Comparison of ENCODE assay signal across 8 mouse cellular contexts in the genomic region with DNA sequence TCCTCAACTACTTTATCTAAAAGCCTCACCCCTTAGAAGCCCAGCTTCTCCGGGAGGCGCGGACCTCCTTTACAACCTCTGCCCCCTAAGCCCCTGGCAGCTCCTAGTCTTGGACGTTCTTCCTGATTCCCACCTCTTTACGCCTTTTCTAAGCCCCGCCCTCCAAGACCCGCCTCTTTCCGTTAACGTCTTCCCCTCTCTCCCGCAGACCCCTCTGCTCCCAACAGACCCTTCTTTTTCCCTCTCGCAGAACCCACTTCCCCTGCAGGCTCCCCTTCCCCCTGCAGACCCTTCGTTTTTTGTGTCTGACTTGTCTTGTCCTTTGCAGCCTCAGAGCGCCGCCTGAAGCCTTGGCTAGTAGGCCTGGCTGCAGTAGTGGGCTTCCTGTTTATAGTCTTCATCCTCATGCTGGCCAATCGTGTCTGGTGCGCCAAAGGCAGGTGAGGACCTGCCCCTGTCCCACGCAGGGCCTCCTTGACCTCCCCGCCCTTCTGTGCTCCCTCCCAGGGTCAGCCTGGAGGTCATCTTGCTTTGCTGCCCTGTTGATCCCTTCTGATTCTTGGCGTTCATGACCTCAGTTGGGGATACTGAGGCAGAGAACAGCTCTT. TPM values are rescaled to one million over a fixed set of nuclear protein-coding genes. Genes with fewer than 3 reads are reported as not detected.
A peak's percentile ranks its signal among the peaks of the same experiment; 100 is the strongest.
DNase-seq lines count a peak whose midpoint lies in the region; ATAC-seq and TF ChIP-seq lines count a peak whose summit lies in the region.

No protein-coding gene starts in this region.

- peaks cover 28% of the 10 kb centered on the region for H3K36me3 ChIP-seq in embryonic facial prominence, embryonic 15.5 days
- peaks cover 13% of the 10 kb centered on the region for H3K36me3 ChIP-seq in intestine, embryonic 14.5 days (ENCODE audit: control insufficient read depth, insufficient read depth, low read length)
- peaks cover 6% of the 10 kb centered on the region; the same call in 1 of the 2 replicates for H3K36me3 ChIP-seq in liver, postnatal 0 days (replicated peaks; ENCODE audit: insufficient read depth, low read length)
- peaks cover 3% of the 10 kb centered on the region; the same call in 1 of the 2 replicates for H3K36me3 ChIP-seq in stomach, postnatal 0 days (ENCODE audit: control insufficient read depth, insufficient read depth, low read length)

- no peak for ATAC-seq in CD4-positive, CD25-positive, alpha-beta regulatory T cell, adult 4 months
- ATAC-seq in embryonic facial prominence, embryonic 15.5 days (ENCODE audit: insufficient number of reproducible peaks, low FRiP score, low TSS enrichment, low read depth): no peak
- ATAC-seq in intestine, embryonic 14.5 days (replicated peaks; ENCODE audit: low FRiP score, low TSS enrichment, low read depth): peak; percentile 13; the same call in 1 of the 2 replicates
- ATAC-seq in liver, postnatal 0 days: no peak
- ATAC-seq in stomach, postnatal 0 days (ENCODE audit: low FRiP score, low TSS enrichment): no peak

- peak overlapping the region; percentile 61 for H3K4me2 ChIP-seq in embryonic facial prominence, embryonic 15.5 days (replicated peaks)
- peak overlapping the region; percentile 61 for H3K4me2 ChIP-seq in intestine, embryonic 14.5 days (ENCODE audit: low read length)
- peak overlapping the region; percentile 62 for H3K4me2 ChIP-seq in liver, postnatal 0 days (ENCODE audit: low read depth, low read length)
- peak overlapping the region; percentile 56 for H3K4me2 ChIP-seq in stomach, postnatal 0 days (replicated peaks; ENCODE audit: low read depth)

- DNase-seq in CD4-positive, CD25-positive, alpha-beta regulatory T cell, adult 2 months (ENCODE audit: low read depth, low spot score): peak; percentile 46
- DNase-seq in intestine, embryonic 14.5 days (ENCODE audit: low spot score): peak; percentile 77
- no peak for DNase-seq in liver, postnatal 0 days
- DNase-seq in stomach, postnatal 0 days (ENCODE audit: low spot score): no peak
- DNase-seq in frontal cortex, postnatal 25 days (ENCODE audit: low spot score in 2 of 2): no peak
- no peak for DNase-seq in urinary bladder, postnatal 4 days (ENCODE audit: low spot score in 2 of 2)

- TF ChIP-seq EP300 in liver, postnatal 0 days (IDR thresholded peaks at IDR 0.05; ENCODE audit: low read depth): no peak
- no peak for TF ChIP-seq EP300 in stomach, postnatal 0 days (optimal IDR thresholded peaks at IDR 0.05)

- peak overlapping the region; percentile 30 for H3K4me3 ChIP-seq in embryonic facial prominence, embryonic 15.5 days (replicated peaks)
- H3K4me3 ChIP-seq in intestine, embryonic 14.5 days (ENCODE audit: low read depth, low read length): peak overlapping the region; percentile 34
- H3K4me3 ChIP-seq in liver, postnatal 0 days (ENCODE audit: low read depth, low read length): peak overlapping the region; percentile 29
- peak overlapping the region; percentile 30 for H3K4me3 ChIP-seq in stomach, postnatal 0 days (ENCODE audit: low read depth, low read length)

- peaks cover 44% of the 10 kb centered on the region for H3K4me1 ChIP-seq in embryonic facial prominence, embryonic 15.5 days
- peaks cover 20% of the 10 kb centered on the region for H3K4me1 ChIP-seq in intestine, embryonic 14.5 days (replicated peaks; ENCODE audit: control insufficient read depth, insufficient read depth, low read length)
- H3K4me1 ChIP-seq in liver, postnatal 0 days (ENCODE audit: insufficient read depth): peaks cover 25% of the 10 kb centered on the region
- H3K4me1 ChIP-seq in stomach, postnatal 0 days (replicated peaks; ENCODE audit: control insufficient read depth, insufficient read depth): peaks cover 6% of the 10 kb centered on the region; the same call in 1 of the 2 replicates

- no peak for TF ChIP-seq CTCF in liver, postnatal 0 days (IDR thresholded peaks at IDR 0.05; ENCODE audit: low read depth)
- TF ChIP-seq CTCF in stomach, postnatal 0 days (IDR thresholded peaks at IDR 0.05; ENCODE audit: low read depth): peak; percentile 4; the same call in 1 of the 2 replicates

- no peaks in the 10 kb centered on the region for H3K9me3 ChIP-seq in embryonic facial prominence, embryonic 15.5 days (replicated peaks)
- no peaks in the 10 kb centered on the region for H3K9me3 ChIP-seq in intestine, embryonic 14.5 days (ENCODE audit: control insufficient read depth, low read length)
- H3K9me3 ChIP-seq in liver, postnatal 0 days (ENCODE audit: low read length): no peaks in the 10 kb centered on the region
- no peaks in the 10 kb centered on the region for H3K9me3 ChIP-seq in stomach, postnatal 0 days (ENCODE audit: control insufficient read depth, low read length)

- H3K27ac ChIP-seq in embryonic facial prominence, embryonic 15.5 days (replicated peaks): peak overlapping the region; percentile 60
- H3K27ac ChIP-seq in intestine, embryonic 14.5 days (ENCODE audit: low read depth): peak overlapping the region; percentile 69
- peak overlapping the region; percentile 44 for H3K27ac ChIP-seq in liver, postnatal 0 days (ENCODE audit: low read depth)
- H3K27ac ChIP-seq in stomach, postnatal 0 days (replicated peaks): peak overlapping the region; percentile 69

- no peaks in the 10 kb centered on the region for H3K27me3 ChIP-seq in embryonic facial prominence, embryonic 15.5 days
- no peaks in the 10 kb centered on the region for H3K27me3 ChIP-seq in intestine, embryonic 14.5 days (replicated peaks; ENCODE audit: control insufficient read depth, insufficient read depth, low read length)
- H3K27me3 ChIP-seq in liver, postnatal 0 days (ENCODE audit: insufficient read depth, low read length): no peaks in the 10 kb centered on the region
- H3K27me3 ChIP-seq in stomach, postnatal 0 days (ENCODE audit: control insufficient read depth, insufficient read depth, low read length): no peaks in the 10 kb centered on the region

- peak overlapping the region; percentile 33 for H3K9ac ChIP-seq in embryonic facial prominence, embryonic 15.5 days
- H3K9ac ChIP-seq in intestine, embryonic 14.5 days (ENCODE audit: low read length): peak overlapping the region; percentile 40
- H3K9ac ChIP-seq in liver, postnatal 0 days (replicated peaks): peak overlapping the region; percentile 60
- H3K9ac ChIP-seq in stomach, postnatal 0 days (ENCODE audit: low read length): peak overlapping the region; percentile 18

- 6% methylated on average over 19 of the region's 19 CpGs for WGBS in embryonic facial prominence, embryonic 15.5 days
- 5% methylated on average over 19 of the region's 19 CpGs for WGBS in intestine, embryonic 14.5 days
- WGBS in liver, postnatal 0 days (ENCODE audit: insufficient replicate concordance): 5% methylated on average over 19 of the region's 19 CpGs
- 6% methylated on average over 19 of the region's 19 CpGs for WGBS in stomach, postnatal 0 days

RNA-seq across cellular contexts. Expression of a gene that starts 0.7 kb away (rescaled TPM):
- polyA plus RNA-seq in CD4-positive, CD25-positive, alpha-beta regulatory T cell, adult 4 months (2017; shearing (Covaris generic)): 10 to 100 TPM in 1 of 2 experiments, 1 to 10 TPM in 1; 9.0 to 10.8 TPM
- 5.0 and 8.3 TPM in 2 replicates for polyA plus RNA-seq in embryonic facial prominence, embryonic 15.5 days (2015; fragmentation: Nextera tagmentation; extraction: Ambion mirVana)
- 99.8 and 125 TPM in 2 replicates for polyA plus RNA-seq in intestine, embryonic 14.5 days (2014; fragmentation: Nextera tagmentation; extraction: Ambion mirVana)
- polyA plus RNA-seq in liver, postnatal 0 days (2015; fragmentation: Nextera tagmentation; extraction: Ambion mirVana): 1.7 and 2.0 TPM in 2 replicates
- polyA plus RNA-seq in stomach, postnatal 0 days (2015; fragmentation: Nextera tagmentation; extraction: Ambion mirVana): 205 and 239 TPM in 2 replicates

RNA-seq across cellular contexts. Expression of a gene that starts 4.8 kb away (rescaled TPM):
- polyA plus RNA-seq in CD4-positive, CD25-positive, alpha-beta regulatory T cell, adult 4 months (2017; shearing (Covaris generic)): 1 to 10 TPM in 1 of 2 experiments, under 1 TPM in 1; 0.71 to 2.3 TPM
- 1.6 and 2.9 TPM in 2 replicates for polyA plus RNA-seq in embryonic facial prominence, embryonic 15.5 days (2015; fragmentation: Nextera tagmentation; extraction: Ambion mirVana)
- polyA plus RNA-seq in intestine, embryonic 14.5 days (2014; fragmentation: Nextera tagmentation; extraction: Ambion mirVana): 0.37 and 0.44 TPM in 2 replicates
- not detected in 2 replicates for polyA plus RNA-seq in liver, postnatal 0 days (2015; fragmentation: Nextera tagmentation; extraction: Ambion mirVana)
- 0.29 and 0.36 TPM in 2 replicates for polyA plus RNA-seq in stomach, postnatal 0 days (2015; fragmentation: Nextera tagmentation; extraction: Ambion mirVana)

RNA-seq across cellular contexts. Expression of a gene that starts 9.3 kb away (rescaled TPM):
- 1 to 10 TPM; 2.2 to 3.7 TPM for polyA plus RNA-seq in CD4-positive, CD25-positive, alpha-beta regulatory T cell, adult 4 months (2017; shearing (Covaris generic))
- 3.1 and 3.2 TPM in 2 replicates for polyA plus RNA-seq in embryonic facial prominence, embryonic 15.5 days (2015; fragmentation: Nextera tagmentation; extraction: Ambion mirVana)
- 2.4 and 4.2 TPM in 2 replicates for polyA plus RNA-seq in intestine, embryonic 14.5 days (2014; fragmentation: Nextera tagmentation; extraction: Ambion mirVana)
- 0.40 and 0.70 TPM in 2 replicates for polyA plus RNA-seq in liver, postnatal 0 days (2015; fragmentation: Nextera tagmentation; extraction: Ambion mirVana)
- 1.1 and 1.4 TPM in 2 replicates for polyA plus RNA-seq in stomach, postnatal 0 days (2015; fragmentation: Nextera tagmentation; extraction: Ambion mirVana)

RNA-seq across cellular contexts. Expression of a gene that starts 9.3 kb away (rescaled TPM):
- 10 to 100 TPM in 1 of 2 experiments, 1 to 10 TPM in 1; 9.4 to 13.9 TPM for polyA plus RNA-seq in CD4-positive, CD25-positive, alpha-beta regulatory T cell, adult 4 months (2017; shearing (Covaris generic))
- polyA plus RNA-seq in embryonic facial prominence, embryonic 15.5 days (2015; fragmentation: Nextera tagmentation; extraction: Ambion mirVana): 83.1 and 85.2 TPM in 2 replicates
- polyA plus RNA-seq in intestine, embryonic 14.5 days (2014; fragmentation: Nextera tagmentation; extraction: Ambion mirVana): 70.7 and 70.8 TPM in 2 replicates
- 39.3 and 42.1 TPM in 2 replicates for polyA plus RNA-seq in liver, postnatal 0 days (2015; fragmentation: Nextera tagmentation; extraction: Ambion mirVana)
- 59.4 and 63.0 TPM in 2 replicates for polyA plus RNA-seq in stomach, postnatal 0 days (2015; fragmentation: Nextera tagmentation; extraction: Ambion mirVana)

RNA-seq across cellular contexts. Expression of a gene that starts 15.2 kb away (rescaled TPM):
- 10 to 100 TPM; 12.3 to 16.4 TPM for polyA plus RNA-seq in CD4-positive, CD25-positive, alpha-beta regulatory T cell, adult 4 months (2017; shearing (Covaris generic))
- polyA plus RNA-seq in embryonic facial prominence, embryonic 15.5 days (2015; fragmentation: Nextera tagmentation; extraction: Ambion mirVana): 98.8 and 102 TPM in 2 replicates
- 93.3 and 93.9 TPM in 2 replicates for polyA plus RNA-seq in intestine, embryonic 14.5 days (2014; fragmentation: Nextera tagmentation; extraction: Ambion mirVana)
- polyA plus RNA-seq in liver, postnatal 0 days (2015; fragmentation: Nextera tagmentation; extraction: Ambion mirVana): 69.7 and 74.6 TPM in 2 replicates
- 51.4 and 51.6 TPM in 2 replicates for polyA plus RNA-seq in stomach, postnatal 0 days (2015; fragmentation: Nextera tagmentation; extraction: Ambion mirVana)

Comparison
In these comparisons a context has a peak if more than half of its experiments do, and no peak if none do; other contexts are left out.
1. DNase-seq: peak in CD4-positive, CD25-positive, alpha-beta regulatory T cell, adult 2 months (single experiment) and intestine, embryonic 14.5 days (single experiment); none in liver, postnatal 0 days (single experiment), stomach, postnatal 0 days (single experiment), frontal cortex, postnatal 25 days (0 of 2) and urinary bladder, postnatal 4 days (0 of 2).
2. Peak in every context shown above with its lines, with median percentiles within 50 percentile points of each other: H3K27ac ChIP-seq, H3K4me2 ChIP-seq, H3K4me3 ChIP-seq and H3K9ac ChIP-seq.